Comparison of ENCODE assay signal across 23 mouse cellular contexts in genomic region chr8:115210014-115210413, GRCm38 (mm10).
"Had no signal": no experiment of that assay in that cellular context is flagged by ENCODE, and none has a peak within 500 bp of the region (broad histone marks: within the 10 kb centered on the region; RNA-seq: fewer than 3 reads in every experiment).

No protein-coding gene starts in this region.

- H3K9ac ChIP-seq: heart, embryonic 12.5 days; hindbrain, embryonic 12.5 days; hindbrain, embryonic 14.5 days; intestine, embryonic 15.5 days; limb, embryonic 13.5 days; limb, embryonic 15.5 days had no signal

- H3K27ac ChIP-seq: gastrocnemius, adult 2 months; heart, embryonic 10.5 days; hindbrain, embryonic 12.5 days; hindbrain, embryonic 14.5 days; intestine, embryonic 15.5 days; limb, embryonic 13.5 days; limb, embryonic 15.5 days had no signal

- H3K9me3 ChIP-seq: heart, embryonic 10.5 days; hindbrain, embryonic 10.5 days; hindbrain, embryonic 12.5 days; intestine, embryonic 15.5 days; limb, embryonic 13.5 days; limb, embryonic 15.5 days had no signal

- H3K36me3 ChIP-seq: heart, embryonic 10.5 days; heart, embryonic 12.5 days; hindbrain, embryonic 10.5 days; hindbrain, embryonic 12.5 days; intestine, embryonic 15.5 days; limb, embryonic 13.5 days; limb, embryonic 15.5 days had no signal

- DNase-seq: gastrocnemius, adult 2 months; gastrocnemius, postnatal 10 days; gastrocnemius, postnatal 25 days; heart, postnatal 10 days; heart, postnatal 4 days; kidney, adult 18-20 months; kidney, adult 8-10 months; kidney, postnatal 10 days; kidney, postnatal 25 days; layer of hippocampus, adult 9-11 months; layer of hippocampus, postnatal 36 days; left cerebral cortex, postnatal 4 days had no signal

- H3K27me3 ChIP-seq: intestine, embryonic 15.5 days had no signal

- H3K4me3 ChIP-seq: gastrocnemius, adult 2 months; heart, embryonic 10.5 days; heart, embryonic 12.5 days; hindbrain, embryonic 10.5 days; hindbrain, embryonic 12.5 days; intestine, embryonic 15.5 days; limb, embryonic 13.5 days; limb, embryonic 15.5 days had no signal

- H3K4me1 ChIP-seq: intestine, embryonic 15.5 days had no signal

- H3K4me2 ChIP-seq: heart, embryonic 12.5 days; hindbrain, embryonic 12.5 days; hindbrain, embryonic 14.5 days; intestine, embryonic 15.5 days; limb, embryonic 13.5 days; limb, embryonic 15.5 days had no signal

- ATAC-seq: hindbrain, embryonic 16.5 days; inflammation-experienced regulatory T-cells, adult 6 months; intestine, embryonic 15.5 days; intestine, postnatal 0 days had no signal
